Mouse (Mus musculus): Measurements from ENCODE around the gene Sh3bp2. TPM values are rescaled to one million over a fixed set of nuclear protein-coding genes. Genes with fewer than 3 reads are reported as not detected.

Gene Sh3bp2
- polyA plus RNA-seq, 1 experiment from 2014 or later = 6.1 TPM

GRCm38 (mm10) chr5:34538527-34538926 is 12.9 kb downstream of the Sh3bp2 start:
- Histone ChIP-seq H3K9ac (ENCODE audit: low read depth, low read length) (no peak overlapping the region), H3K36me3 (ENCODE audit: control insufficient read depth, insufficient read depth) (no peaks in the 10 kb centered on the region), H3K4me2 (replicated peaks; ENCODE audit: low read depth) (no peak overlapping the region), H3K27ac (ENCODE audit: low read depth, low read length) (no peak overlapping the region), H3K9me3 (ENCODE audit: control insufficient read depth) (no peaks in the 10 kb centered on the region), H3K4me3 (ENCODE audit: low read depth, low read length) (no peak overlapping the region), H3K4me1 (replicated peaks; ENCODE audit: control insufficient read depth, insufficient read depth, low read length) (no peaks in the 10 kb centered on the region), H3K27me3 (replicated peaks; ENCODE audit: control insufficient read depth, insufficient read depth, low read length) (no peaks in the 10 kb centered on the region)
- WGBS = 35% methylated on average over 5 of the region's 5 CpGs
- 0 out of 2 replicates have a peak, but pooled peaks have one; percentile 26 for ATAC-seq
- TF ChIP-seq CTCF (IDR thresholded peaks at IDR 0.05; ENCODE audit: low read depth) = peak; percentile 61

- no peaks in the 10 kb centered on the region for H3K27me3 ChIP-seq (replicated peaks; ENCODE audit: control insufficient read depth, insufficient read depth, low read length)
- ATAC-seq = no peak
- H3K4me1 ChIP-seq (replicated peaks; ENCODE audit: control insufficient read depth, insufficient read depth, low read length) = no peaks in the 10 kb centered on the region
- no peak overlapping the region for H3K4me3 ChIP-seq (ENCODE audit: low read depth, low read length)
- no peak overlapping the region for H3K4me2 ChIP-seq (replicated peaks; ENCODE audit: low read depth)
- H3K9ac ChIP-seq (ENCODE audit: low read depth, low read length) = no peak overlapping the region
- H3K36me3 ChIP-seq (ENCODE audit: control insufficient read depth, insufficient read depth) = no peaks in the 10 kb centered on the region
- 94% methylated on average over 2 of the region's 2 CpGs for WGBS
- H3K27ac ChIP-seq (ENCODE audit: low read depth, low read length) = no peak overlapping the region
- no peak for TF ChIP-seq CTCF (IDR thresholded peaks at IDR 0.05; ENCODE audit: low read depth)
- H3K9me3 ChIP-seq (ENCODE audit: control insufficient read depth) = no peaks in the 10 kb centered on the region
Observed at GRCm38 (mm10) chr5:34539121-34539520, 13.5 kb downstream of the Sh3bp2 start.

DNA sequence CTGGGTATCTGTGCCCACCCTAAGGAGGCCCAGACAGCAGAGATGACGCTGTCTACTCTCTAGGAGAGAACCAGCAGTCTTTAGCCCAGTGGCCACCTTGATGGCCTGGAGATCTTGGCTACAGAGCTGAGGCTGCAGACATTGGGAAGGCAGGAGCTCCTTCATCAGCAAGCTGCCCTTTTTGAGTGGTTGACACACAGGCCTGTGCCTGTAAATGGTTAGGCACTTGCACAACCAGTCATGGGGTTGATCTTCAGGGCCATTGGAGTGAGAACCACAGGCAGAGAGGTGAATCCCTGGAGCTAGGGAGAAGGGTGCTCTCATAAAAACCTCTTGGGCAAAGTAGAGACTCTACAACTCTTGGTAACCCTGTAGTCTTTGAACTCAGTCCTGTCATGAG is 16.5 kb downstream of the Sh3bp2 start:
- Histone ChIP-seq H3K27me3 (replicated peaks; ENCODE audit: control insufficient read depth, insufficient read depth, low read length) (no peaks in the 10 kb centered on the region), H3K4me3 (ENCODE audit: low read depth, low read length) (no peak overlapping the region), H3K9ac (ENCODE audit: low read depth, low read length) (no peak overlapping the region), H3K27ac (ENCODE audit: low read depth, low read length) (no peak overlapping the region), H3K4me1 (replicated peaks; ENCODE audit: control insufficient read depth, insufficient read depth, low read length) (no peaks in the 10 kb centered on the region), H3K4me2 (replicated peaks; ENCODE audit: low read depth) (no peak overlapping the region), H3K9me3 (ENCODE audit: control insufficient read depth) (no peaks in the 10 kb centered on the region), H3K36me3 (ENCODE audit: control insufficient read depth, insufficient read depth) (no peaks in the 10 kb centered on the region)
- WGBS = 60% methylated on average over 1 of the region's 1 CpGs
- no peak for TF ChIP-seq CTCF (IDR thresholded peaks at IDR 0.05; ENCODE audit: low read depth)
- ATAC-seq = no peak

DNA sequence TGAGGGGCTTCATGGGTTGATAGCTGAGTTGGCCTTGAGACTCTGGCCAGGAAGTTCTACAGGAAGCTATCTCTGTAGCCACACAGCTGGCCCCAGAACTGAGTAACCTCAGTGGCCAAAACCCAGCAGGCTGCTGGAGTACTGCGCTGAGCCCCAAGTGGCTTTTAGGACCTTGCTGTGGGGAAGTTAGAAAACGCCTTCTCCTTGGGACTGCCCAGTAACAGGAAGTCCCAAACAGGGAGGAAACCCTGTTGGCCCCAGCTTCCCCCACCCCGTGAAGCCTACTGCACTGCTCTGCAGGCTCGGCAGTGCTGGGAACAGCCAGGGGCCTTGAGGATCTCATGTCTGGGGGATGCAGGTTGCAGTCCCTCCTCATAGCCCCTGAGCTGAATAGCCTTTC is 17.5 kb downstream of the Sh3bp2 start:
- Histone ChIP-seq H3K27ac (ENCODE audit: low read depth, low read length) (no peak overlapping the region), H3K36me3 (ENCODE audit: control insufficient read depth, insufficient read depth) (no peaks in the 10 kb centered on the region), H3K4me3 (ENCODE audit: low read depth, low read length) (no peak overlapping the region), H3K9me3 (ENCODE audit: control insufficient read depth) (no peaks in the 10 kb centered on the region), H3K4me2 (replicated peaks; ENCODE audit: low read depth) (0 out of 2 replicates have a peak overlapping the region, but pooled peaks have one; percentile 3), H3K27me3 (replicated peaks; ENCODE audit: control insufficient read depth, insufficient read depth, low read length) (no peaks in the 10 kb centered on the region), H3K4me1 (replicated peaks; ENCODE audit: control insufficient read depth, insufficient read depth, low read length) (no peaks in the 10 kb centered on the region), H3K9ac (ENCODE audit: low read depth, low read length) (no peak overlapping the region)
- ATAC-seq = no peak
- WGBS = 40% methylated on average over 4 of the region's 4 CpGs
- no peak for TF ChIP-seq CTCF (IDR thresholded peaks at IDR 0.05; ENCODE audit: low read depth)

- peak; percentile 81 for TF ChIP-seq CTCF (IDR thresholded peaks at IDR 0.05; ENCODE audit: low read depth)
- H3K4me1 ChIP-seq (replicated peaks; ENCODE audit: control insufficient read depth, insufficient read depth, low read length) = peaks cover 3% of the 10 kb centered on the region; the same call in 1 of the 2 replicates
- H3K4me2 ChIP-seq (replicated peaks; ENCODE audit: low read depth) = no peak overlapping the region
- ATAC-seq = no peak
- H3K36me3 ChIP-seq (ENCODE audit: control insufficient read depth, insufficient read depth) = peaks cover under 1% of the 10 kb centered on the region; the same call in 1 of the 2 replicates
- H3K9ac ChIP-seq (ENCODE audit: low read depth, low read length) = no peak overlapping the region
- no peaks in the 10 kb centered on the region for H3K27me3 ChIP-seq (replicated peaks; ENCODE audit: control insufficient read depth, insufficient read depth, low read length)
- H3K27ac ChIP-seq (ENCODE audit: low read depth, low read length) = no peak overlapping the region
- H3K4me3 ChIP-seq (ENCODE audit: low read depth, low read length) = no peak overlapping the region
- no peaks in the 10 kb centered on the region for H3K9me3 ChIP-seq (ENCODE audit: control insufficient read depth)
Observed at GRCm38 (mm10) chr5:34547410-34547809, 21.8 kb downstream of the Sh3bp2 start.

- Histone ChIP-seq H3K9me3 (ENCODE audit: control insufficient read depth) (no peaks in the 10 kb centered on the region), H3K4me3 (ENCODE audit: low read depth, low read length) (peak overlapping the region; percentile 74), H3K4me2 (replicated peaks; ENCODE audit: low read depth) (peak overlapping the region; percentile 99), H3K27me3 (replicated peaks; ENCODE audit: control insufficient read depth, insufficient read depth, low read length) (no peaks in the 10 kb centered on the region), H3K4me1 (replicated peaks; ENCODE audit: control insufficient read depth, insufficient read depth, low read length) (peaks cover 3% of the 10 kb centered on the region; the same call in 1 of the 2 replicates), H3K36me3 (ENCODE audit: control insufficient read depth, insufficient read depth) (peaks cover 9% of the 10 kb centered on the region; the same call in 1 of the 2 replicates), H3K27ac (ENCODE audit: low read depth, low read length) (no peak overlapping the region), H3K9ac (ENCODE audit: low read depth, low read length) (peak overlapping the region; percentile 80; the same call in 1 of the 2 replicates)
- 18% methylated on average over 8 of the region's 8 CpGs for WGBS
- no peak for TF ChIP-seq CTCF (IDR thresholded peaks at IDR 0.05; ENCODE audit: low read depth)
- peak; percentile 20 for ATAC-seq
Observed at GRCm38 (mm10) chr5:34549135-34549482, 23.5 kb downstream of the Sh3bp2 start.

All from intestine, postnatal 0 days (tissue).